Mouse (Mus musculus) inflammation-experienced regulatory T-cells, adult 6 months (primary cell): ENCODE results near the gene Aoc1. TPM values are rescaled to one million over a fixed set of nuclear protein-coding genes. Genes with fewer than 3 reads are reported as not detected.
"Not testable (repeated sequence)": the region's sequence is repeated elsewhere in the genome, so short reads cannot be mapped to it uniquely, and the experiment has no call there.

Experiments used
- ATAC-seq: one replicate; pipeline ENCODE4 v1.8.0; 2017
- polyA plus RNA-seq, 3 experiments: library from polyadenylated mRNA; unstranded; fragments of 100-300 nt; shearing (Covaris generic); gene quantifications; one replicate each; pipeline ENCODE4 v1.2.1; 2017

Aoc1 gene
- polyA plus RNA-seq, 3 experiments from 2014 or later, result not detected

DNA sequence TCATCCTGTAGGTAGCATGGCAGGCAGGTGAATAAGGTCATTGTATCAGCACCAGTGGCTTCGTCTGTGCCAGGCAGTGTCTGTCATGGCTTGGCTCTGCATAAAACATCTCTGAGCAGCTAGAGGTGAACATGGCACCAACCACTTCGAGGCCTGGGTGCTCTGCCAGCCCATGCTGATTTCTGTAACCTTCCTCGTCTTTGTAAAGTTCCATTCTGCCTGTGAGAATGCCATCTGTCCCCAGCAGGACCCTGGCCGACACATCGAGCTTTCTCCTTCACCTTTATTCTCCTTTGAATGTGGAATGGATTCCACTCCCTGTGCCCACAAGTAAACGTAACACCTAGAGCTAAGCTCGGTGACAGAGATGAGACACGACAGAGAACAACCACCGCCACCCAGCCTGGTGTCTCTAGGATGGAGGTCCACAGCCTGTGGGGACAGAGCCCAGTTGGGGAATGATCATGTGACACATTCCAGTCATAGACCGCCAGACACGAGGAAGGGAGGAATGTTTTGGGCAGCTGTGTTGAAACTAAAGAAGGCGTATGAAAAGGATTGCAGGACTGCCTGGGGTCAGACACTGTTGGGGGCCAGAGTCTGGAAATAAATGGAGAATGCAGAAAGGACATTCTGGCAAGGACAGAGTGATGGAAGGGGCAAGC, 10.9 kb upstream of the Aoc1 start:
- ATAC-seq, result no peak

DNA sequence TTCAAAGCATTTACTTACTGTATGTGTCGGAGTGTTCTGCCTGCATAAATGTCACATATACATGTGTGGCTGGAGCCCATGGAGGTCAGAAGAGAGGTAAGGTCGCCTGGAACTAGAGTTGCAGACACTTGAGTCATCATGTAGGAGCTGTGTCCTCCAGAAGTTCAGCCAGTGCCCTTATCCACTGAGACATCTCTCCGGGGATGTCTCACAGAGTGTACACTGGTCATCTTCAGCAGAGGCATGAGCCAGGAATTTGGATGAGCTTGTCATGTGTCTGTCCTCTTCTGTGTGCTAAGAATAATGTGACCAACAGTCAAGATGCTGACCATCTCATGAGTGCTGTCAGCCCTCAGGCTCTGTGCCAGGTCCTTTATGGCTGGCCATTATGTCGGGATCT, 9.9 kb upstream of the Aoc1 start:
- no peak for ATAC-seq

DNA sequence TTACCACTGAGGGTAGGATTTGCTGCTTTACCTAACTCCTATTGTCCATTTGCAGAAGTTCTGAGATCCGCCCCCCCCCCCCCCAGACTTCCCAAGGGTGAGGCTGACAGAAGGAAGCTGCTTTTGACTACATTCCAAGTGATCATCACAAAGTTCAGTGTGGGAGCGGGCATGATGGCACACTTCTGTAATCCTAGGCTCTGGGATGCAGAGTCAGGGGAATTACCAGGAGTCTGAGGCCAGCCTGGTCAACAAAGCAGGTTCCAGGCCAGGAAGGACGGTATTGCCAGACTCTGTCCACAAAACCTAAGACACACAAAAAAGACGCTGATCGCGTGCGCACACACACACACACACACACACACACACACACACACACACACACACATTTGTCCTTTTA, 9.2 kb upstream of the Aoc1 start:
- no peak for ATAC-seq

DNA sequence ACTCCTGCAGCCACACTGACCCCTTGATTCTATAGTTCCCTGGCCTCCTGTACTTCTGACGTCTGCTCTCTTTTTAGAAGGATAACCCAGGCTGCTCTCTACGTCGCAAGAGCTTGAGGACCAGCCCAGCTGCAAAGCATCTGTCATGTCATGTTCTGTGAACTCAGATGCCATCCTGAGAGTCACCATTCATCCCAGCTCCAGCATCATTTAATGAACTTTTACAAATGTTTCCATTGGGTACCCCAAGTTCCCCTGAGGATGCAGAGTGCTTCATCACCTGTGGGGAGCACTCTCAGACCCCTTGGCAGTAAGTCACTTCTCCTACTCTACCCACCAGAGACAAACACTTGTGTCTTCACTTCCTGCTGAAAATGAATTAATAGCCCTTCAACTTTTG, 8.5 kb upstream of the Aoc1 start:
- ATAC-seq, result no peak

DNA sequence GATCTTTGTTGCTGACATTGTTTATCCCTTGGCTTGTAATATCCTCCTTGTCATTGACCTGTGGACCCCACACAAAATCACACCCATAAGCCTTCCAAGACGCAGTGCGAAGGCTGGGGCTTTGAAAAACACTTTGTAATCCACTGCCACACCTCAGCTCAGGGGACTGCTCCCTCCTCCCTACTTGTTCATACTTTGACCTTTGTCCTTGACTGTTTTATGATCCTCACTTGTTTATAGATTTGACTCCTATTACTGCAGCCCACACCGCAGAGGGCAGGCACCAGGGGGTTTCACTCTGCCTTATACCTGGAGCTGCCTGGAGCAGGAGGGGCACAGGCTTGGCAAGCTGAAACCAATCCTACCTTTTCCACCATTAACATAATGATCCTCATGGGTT, 8.0 kb upstream of the Aoc1 start:
- no peak for ATAC-seq

DNA sequence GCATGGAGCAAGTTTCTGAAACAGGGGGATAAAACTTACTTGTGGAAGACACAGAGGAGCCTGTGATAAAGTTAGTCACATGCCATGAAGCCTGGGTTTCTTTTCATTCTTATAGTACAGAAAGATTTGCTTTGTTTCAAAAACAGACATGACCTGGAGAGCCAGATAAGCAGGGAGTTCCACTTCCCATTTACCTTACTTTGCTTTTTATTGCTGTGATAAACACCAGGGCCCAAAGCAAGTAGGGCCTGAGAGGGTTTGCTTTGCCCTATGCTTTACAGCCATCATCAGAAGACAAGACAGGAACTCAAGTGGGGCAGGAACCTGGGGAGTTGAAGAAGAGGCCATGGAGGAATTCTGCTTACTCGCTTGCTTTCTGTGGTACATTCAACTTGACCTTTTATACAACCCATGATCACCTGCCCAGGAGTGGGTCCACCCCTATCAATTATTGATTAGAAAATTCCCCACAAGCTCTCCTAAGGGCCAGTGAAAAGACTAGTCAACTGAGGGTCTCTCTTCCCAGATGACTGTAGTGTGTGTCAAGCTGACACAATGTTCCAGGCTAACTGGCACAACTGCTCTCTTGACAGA, 7.4 kb upstream of the Aoc1 start:
- ATAC-seq, result no peak

DNA sequence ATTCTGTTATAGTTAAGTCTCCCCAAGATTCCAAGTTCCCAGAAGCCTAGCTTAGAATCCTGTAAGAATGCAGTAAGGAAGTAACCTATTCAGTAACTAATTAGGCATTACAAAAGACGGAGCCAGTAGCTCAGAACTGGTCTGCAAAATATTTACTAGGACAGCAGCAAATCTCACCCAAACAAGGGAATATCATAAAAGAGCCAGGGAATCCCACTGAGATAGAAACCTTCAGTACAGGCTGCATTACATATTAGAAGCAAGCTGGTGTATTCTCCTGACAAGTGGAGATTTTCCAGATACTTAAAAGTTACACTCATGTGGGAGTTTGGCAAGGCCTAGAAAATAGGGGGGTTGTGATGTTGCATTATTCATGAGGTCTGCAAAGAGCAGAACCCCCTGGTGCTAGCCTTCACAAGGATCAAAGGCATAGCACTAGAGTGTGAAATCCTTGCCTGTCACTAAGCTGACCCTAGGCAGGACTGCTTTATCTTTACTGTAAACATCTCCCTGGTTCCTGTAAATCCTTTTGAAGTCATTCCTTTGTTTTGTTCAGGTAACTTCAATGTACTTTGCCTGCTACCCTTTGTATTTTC, 6.2 kb upstream of the Aoc1 start:
- not testable (repeated sequence) for ATAC-seq

DNA sequence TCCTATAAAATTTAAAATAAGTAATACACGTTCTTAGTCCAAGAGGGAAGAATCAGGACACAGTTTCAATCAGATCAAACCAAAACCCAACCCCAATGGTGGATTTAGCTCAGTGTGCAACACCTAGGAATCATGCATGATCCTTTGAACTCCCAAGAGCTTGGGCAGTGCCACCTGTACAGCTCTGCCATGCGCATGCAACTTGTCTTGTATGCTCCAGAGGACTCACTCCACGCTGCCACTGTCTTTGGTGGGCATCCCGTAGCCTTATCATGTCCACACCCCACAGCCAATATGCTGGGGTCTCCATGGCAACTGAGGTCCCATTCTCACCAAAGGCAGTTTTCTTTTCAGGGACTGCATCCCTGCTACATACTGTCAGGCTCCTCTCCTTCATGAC, 5.5 kb upstream of the Aoc1 start:
- no peak for ATAC-seq

DNA sequence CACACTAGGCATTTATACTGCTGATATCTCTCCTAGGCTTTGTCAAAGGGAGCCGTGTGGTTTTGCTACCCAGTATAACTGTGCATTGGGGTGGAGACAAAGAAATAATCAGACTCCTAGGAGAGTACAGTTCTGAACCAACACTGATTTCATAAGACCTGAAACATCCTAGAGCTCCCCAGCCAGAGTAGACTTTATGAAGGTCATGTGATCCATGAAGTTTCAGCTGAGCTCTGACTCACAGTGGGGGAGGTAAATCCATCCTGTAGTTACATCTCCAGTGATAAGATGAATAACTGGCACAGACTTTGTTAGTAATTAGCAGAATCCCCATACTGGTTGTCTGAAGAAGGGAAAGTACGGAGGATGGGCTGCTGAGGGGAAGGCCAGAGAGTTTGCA, 2.9 kb upstream of the Aoc1 start:
- no peak for ATAC-seq

DNA sequence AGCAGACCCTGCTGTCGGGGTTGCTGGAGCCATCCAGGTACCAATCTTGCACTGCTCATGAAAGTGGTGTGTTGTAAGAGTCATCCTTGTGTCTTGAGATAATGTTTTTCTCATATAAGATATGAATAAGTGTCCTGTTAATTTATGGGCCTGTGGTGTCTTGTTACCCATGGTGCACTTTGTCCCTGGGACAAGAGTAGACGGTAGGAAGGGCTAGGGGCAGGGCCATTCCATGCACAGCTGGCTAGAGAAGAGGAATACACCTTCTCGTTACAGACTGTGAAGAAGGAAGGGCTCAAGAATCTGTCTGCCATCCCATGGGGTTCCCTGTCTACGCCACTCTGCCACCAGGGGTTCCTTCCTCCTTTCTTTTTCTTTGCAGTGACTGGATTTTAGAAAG, 1.9 kb downstream of the Aoc1 start:
- no peak for ATAC-seq

DNA sequence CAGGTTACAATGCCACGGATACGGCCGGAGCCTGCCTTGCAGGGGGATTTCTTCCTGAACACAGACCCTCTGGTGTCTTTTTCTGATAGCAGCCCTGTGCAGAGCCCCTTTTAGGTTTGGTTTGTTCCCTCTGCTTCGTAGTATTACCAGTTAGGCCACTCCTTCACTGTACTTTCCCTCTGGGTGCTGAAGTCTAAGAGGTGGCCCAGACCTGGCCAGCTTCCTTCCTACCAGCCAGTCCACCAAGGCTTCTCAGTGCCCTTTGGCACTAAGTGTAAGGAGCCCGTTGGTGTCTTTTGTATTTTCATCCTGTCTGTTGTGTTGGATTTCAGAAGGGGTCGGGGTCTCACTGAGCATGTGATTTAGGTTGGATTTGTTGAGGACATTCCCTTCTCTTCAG, 2.8 kb downstream of the Aoc1 start:
- no peak for ATAC-seq

DNA sequence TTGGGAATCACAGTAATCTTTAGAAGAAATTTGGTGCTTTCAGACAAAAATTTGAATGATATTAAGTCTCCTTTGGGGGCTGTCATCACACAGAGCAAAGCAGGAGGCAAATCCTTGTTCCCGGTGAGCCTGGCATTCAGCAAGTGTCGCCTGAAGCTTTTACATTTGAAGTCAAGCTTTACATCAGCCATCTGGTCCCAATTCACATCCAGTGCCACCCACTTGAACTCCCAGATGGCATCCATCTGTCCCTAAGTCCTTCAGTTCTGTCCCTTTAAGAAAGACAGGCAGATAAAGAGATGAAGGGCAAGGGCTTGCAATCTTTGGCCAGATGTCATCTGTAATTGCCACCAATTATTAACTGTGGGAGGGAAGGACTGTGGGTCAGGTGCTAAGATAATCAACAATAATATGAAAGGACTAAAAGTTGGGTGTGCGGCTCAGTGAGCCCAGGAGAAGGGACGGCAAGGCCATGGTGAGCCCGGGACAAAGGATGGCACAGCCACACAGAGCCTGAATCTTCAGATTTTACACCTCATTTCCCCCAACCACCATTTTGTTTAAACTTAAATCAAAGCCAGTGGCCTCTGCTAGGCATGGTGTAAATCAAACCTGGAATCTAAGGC, 3.9 kb downstream of the Aoc1 start:
- ATAC-seq, result no peak

DNA sequence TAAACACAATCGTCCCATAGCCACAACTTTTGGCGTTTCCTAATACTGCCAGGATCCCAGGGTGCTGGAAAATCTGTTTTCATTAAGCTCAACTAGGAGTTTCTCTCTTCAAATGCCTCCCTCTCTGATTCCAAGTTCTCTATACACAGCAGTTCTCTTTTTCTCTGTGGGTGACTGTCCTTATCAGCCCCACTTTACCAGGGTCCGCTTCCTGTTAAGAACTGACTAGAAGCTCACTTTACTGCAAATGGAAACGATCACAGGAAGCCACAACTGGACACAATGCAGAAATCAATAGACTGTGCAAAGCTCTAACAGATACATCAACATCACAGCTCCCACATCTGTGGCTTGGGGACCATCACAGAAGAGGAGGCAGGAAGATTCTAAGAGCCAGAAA, 21.5 kb downstream of the Aoc1 start:
- ATAC-seq, result no peak

DNA sequence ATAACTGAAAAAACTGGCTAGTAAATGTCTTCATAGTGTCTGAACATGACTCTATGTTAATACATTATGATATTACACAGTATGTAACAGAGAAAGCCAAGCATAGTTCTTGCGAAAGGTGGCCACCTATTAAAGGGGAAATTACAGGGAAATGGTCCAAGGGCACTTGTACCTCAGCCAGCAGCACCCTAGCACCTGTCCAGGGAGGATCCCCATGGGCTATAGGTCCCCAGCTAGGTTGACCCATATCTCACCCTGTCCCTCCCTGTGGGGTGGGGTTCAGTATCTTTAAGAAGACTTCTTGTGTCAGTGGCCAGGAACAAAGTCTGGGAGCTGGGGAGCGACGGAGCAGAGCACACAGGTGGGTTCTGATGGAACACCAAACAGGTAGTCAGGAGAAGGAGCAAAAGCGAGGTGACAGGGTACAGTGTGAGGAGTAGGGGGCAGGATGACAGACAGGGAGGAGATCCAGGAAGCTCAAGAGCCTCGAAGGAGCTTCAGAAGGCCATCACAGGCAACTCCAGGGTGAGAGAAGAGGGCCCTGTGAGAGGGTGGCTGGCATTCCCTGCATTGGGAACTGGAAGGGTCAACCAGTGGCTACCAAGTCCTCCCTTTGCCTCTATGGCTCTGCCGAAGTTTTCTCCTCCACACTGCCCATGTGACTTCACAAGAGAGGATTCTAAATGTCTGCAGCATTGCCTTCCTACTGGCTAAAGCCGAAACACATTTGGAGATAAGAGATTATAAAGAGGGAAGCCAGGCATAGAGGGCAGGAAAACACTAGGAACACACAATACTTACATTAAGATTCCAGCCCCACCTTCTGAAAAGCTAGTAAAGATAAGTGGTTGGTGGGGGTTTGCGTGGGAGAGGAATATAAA, 22.5 kb downstream of the Aoc1 start:
- ATAC-seq, result no peak

DNA sequence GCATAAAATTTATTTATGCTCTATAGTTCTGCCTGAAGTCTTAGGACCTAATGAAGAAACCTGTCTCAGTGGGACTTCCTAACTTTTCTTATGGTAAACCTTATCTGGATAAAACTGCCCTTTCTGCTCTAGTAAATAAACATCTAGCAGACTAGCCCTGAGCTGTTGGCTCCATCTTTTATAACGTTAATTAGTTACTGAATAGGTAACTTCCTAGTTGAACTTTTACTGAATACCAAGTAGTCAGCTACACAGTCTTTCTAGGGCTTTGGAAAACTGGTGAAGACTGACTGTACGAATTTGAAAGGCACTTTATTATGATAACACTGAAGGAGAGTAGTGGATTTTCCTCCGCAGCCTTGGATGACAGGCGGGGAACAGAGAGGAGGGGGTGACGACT, 23.2 kb downstream of the Aoc1 start:
- no peak for ATAC-seq

DNA sequence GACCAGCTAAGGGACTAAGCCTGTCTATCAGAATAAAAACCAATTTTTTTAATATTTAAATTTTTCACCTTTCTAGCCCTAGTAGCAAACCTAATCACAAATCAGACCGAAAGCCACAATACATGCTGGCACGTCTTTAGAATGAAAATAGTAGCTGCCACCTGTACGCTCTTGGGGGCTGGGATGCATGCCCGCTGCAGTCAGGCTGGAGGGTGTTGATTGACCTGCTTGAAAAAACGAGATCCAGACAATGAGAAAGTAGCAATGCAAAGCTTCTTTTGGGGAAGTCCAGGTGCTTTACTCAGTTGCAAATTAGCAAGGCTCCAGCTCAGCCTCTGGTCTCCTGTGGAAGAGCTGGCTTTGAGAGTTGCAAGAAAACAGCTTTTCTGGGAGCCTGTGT, 24.3 kb downstream of the Aoc1 start:
- ATAC-seq, result no peak

DNA sequence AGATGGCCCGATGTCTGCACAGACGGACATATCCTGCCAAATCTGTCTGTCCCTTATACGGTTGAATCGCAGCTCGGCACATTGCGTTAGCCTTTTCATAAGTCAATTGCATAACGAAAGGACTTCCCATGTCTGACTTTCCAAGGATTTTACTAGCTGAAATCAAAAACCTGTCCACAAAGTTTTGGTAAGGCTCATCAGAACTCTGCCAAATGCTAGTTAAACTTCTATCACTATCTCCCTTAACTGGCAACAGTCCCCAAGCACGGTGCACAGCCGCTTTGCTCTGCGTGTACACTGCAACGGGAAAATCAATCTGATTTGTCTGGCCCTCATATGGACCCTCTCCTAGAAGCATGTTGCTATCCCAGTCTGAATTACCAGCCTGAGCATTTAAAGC, 28.6 kb downstream of the Aoc1 start:
- ATAC-seq, result not testable (repeated sequence)

DNA sequence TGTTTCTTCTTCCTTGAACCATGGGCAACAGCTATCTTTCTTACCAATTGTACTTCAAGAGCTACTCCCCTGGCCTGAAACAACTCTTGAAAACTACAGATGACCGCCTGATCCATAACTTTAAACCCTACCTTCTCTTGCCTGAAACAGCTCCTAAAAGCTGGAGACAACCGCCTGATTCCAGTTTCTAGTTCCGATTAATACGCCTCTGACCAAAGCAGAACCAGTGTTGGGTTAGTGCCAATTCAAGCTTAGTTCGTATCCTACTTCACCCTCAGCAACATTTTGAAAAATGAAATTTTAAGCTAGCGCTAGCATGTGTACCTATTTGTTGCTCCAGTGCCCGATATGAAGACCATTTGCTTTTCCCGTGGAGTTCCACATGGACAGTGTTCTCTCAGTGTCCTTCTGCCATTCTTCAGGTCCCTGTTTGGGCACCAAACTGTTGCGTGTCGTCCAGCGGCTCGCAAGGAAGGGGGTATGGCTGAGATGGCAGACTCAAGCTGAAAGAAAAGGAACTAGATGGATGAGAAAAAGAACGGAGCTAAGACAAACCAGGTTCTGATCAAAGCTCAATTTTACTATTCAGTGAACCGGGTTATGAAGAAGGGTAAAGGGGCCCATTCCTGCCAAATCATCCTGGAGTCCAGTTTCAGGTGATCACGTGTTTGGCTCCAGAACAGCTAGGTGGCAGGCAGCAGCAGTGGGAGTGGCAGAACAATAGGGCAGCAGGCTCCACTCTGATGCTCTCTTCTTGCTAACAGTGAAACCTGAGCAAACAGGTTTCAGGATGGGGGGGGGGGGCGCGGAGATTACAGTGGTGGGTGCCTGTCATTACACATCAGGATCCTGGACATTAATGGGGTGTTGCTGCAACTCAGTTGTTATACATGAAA, 30.1 kb downstream of the Aoc1 start:
- no peak for ATAC-seq

DNA sequence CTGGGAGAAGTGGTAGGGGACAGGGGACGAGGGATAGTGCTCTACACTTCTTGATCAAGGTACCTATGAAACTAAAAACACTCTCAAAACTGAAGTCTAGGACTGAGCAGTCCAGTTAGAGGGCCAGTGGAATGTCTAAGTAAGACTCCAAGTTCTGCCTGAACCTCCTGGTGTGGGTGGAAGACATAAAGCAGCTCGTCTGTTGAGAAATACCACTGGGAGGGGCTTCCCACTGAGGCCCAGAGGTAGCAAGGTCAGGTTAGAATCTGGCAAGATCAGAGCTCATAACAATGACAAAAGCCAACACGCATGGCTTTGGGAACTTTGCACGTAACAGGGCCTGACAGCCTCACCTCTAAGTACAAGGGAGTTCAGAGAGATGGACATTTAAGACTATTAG, 30.7 kb downstream of the Aoc1 start:
- no peak for ATAC-seq

DNA sequence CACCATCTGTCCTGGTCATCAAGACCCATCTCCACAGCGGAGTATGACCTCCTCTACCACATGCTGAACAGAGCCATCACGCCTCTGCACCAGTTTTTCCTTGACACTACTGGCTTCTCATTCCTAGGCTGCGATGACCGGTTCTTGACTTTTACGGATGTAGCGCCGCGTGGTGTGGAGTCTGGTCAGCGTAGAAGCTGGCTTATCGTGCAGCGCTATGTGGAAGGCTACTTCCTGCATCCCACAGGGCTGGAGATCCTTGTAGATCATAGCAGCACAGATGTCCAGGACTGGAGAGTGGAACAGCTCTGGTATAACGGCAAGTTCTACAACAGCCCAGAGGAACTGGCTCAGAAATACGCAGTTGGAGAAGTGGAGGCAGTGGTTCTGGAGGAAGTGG, 32.9 kb downstream of the Aoc1 start:
- ATAC-seq, result no peak

DNA sequence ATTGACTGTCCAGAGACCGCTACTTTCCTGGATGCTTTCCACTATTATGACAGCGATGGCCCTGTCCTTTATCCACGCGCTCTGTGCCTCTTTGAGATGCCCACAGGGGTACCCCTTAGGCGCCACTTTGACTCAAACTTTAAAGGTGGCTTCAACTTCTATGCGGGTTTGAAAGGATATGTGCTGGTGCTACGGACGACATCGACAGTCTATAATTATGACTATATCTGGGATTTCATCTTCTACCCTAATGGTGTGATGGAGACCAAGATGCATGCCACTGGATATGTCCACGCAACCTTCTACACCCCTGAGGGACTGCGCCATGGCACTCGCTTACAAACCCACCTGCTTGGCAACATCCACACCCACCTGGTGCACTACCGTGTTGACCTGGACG, 33.7 kb downstream of the Aoc1 start:
- no peak for ATAC-seq

DNA sequence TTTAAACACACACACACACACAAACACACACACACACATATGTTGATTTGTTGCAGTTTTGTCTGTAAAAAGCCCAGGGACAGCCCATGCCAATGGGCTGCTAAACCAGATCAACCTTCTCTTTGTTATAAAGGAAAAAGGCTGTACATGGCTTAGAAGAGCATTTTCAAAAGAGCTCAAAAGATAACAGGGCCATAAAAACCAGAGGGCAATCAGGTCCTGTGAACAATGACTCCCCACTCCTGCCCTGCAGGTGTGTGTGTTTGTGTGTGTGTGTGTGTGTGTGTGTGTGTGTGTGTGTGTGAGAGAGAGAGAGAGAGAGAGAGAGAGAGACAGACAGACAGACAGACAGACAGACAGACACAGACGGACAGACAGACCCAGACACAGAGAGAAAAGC, 36.5 kb downstream of the Aoc1 start:
- ATAC-seq, result no peak
